Mouse (Mus musculus): ENCODE results near the gene Tsc1.

The Tsc1 gene

DNA sequence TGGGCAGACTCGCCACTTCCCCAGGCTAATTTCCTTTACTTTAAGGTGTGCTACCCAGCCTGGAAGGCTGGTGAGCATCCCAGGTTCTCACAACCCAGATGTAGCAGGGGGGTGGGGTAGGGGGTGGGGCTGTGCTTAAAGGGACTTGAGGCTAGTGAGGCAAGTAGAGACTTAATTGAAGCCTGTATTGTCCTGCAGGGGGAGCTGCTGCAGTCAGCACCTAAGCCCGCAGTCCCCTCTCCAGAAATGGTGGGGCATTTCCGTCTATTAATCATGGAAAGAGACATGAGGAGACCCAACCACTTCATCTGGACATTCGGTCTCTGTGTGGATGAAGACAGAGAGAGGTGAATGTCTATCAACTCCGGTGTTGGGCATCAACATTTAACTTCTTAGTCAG is 24.7 kb upstream of the Tsc1 start:
- DNase-seq (ENCODE audit: low read depth, low spot score): no peak

DNA sequence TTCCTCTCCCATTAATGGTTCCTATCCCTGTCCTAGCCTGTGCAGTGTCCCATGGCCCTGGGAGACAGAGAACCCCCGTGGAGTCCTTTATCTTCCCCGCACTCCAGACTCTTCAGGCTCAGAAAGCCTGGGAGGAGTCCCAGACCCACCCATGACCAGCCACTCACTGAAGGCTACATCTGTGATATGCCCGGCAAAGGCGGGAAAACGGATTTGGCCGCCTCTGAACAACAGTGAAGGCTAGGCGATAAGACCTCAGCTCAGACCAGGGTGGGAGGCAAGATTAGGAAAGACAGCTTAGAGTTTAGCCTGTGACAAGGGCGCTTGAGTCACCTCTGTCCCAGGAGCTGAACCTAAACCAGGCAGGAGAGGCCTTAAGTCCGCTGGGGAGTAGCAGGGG is 24.2 kb upstream of the Tsc1 start:
- DNase-seq (ENCODE audit: low read depth, low spot score): no peak

DNA sequence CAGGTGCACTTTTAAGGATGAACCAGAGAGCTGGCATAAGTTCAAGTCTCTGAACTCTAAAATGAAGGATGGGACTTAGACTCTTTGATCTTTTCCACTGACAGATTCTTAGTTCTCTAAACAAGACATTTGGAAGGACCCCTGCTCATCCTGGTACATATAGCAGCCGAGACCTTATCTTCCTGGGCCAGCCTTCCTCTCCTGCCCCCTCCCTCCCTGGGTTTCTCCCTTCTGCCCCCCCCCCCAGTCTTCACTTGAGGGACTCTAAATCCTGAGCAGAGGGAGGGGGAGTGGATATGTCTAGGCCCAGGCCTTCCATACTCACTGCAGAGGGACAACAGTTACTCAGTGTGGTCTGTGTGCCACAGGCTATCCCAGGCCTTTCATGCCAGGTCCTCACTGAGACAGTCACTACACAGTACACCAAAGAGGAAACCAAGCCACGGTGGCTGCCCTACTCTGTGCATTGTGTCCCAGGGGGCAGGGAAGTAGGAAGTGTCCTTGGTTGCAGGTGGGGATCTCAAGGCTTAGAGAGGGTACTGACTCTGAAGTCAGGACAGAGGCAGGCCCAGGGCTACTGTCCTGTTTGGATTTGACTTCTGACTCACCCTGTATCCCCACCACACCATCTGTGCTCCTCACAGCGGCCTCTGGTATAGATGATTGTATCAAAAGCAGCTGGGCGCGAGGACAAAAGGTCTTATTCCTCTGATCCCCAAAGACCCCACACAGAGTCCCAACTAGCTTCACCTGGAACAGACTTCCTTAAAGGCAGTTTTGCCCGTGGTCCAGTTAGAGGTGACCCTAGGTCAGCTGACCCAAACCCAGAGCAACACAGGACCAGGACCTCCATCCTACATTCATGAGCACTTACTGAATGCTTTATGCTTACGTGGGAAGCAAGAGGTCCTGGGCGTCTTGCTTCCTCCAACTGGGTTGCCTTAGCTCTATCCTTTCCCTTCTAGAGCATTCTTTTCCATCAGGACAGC is 23.2 kb upstream of the Tsc1 start:
- DNase-seq (ENCODE audit: low read depth, low spot score): no peak

DNA sequence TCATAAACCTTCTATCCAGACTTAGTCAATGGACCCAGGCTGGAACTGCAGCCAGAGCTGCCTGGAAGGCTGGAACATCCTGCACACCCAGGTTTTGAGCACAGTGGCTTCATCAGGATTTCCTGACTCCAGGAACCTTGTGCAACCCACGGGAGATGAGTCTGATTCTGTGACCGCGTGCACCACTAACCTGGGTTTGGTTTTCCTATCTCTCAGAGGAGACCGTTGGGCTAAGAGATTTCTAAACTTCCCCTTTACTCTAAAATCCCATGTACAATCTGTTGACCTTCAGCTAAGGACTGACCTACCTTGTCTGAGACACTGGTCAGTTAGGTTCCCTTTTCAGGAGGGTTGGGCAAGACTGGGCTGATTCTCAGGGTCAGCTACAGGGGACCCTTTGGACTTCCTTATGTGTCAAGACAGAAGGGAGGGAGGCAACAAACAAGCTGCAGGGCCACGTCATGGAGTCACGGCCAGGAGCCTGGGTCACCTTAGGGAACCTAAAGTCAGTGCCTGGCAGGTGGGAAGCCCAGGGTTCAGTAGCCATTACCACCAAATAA is 22.2 kb upstream of the Tsc1 start:
- no peak for DNase-seq (ENCODE audit: low read depth, low spot score)

DNA sequence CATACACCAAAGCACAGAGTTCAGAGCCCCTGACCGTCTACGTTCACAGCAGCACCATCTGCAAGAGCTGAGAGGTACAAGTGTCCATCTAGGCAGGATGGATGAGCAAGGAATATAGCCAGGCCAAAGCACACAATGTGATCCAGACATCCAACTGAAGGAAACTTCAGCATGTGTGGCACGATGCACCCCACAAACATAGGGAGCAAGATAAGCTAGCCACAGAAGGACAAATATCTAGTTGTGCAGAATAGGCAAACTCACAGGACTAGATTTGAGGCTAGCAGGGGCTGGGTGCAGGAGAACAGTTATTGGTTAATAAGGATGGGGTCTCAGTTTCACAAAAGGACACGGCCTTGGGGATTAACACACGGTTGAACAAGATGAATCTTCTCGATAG is 21.7 kb upstream of the Tsc1 start:
- DNase-seq (ENCODE audit: low read depth, low spot score): no peak

DNA sequence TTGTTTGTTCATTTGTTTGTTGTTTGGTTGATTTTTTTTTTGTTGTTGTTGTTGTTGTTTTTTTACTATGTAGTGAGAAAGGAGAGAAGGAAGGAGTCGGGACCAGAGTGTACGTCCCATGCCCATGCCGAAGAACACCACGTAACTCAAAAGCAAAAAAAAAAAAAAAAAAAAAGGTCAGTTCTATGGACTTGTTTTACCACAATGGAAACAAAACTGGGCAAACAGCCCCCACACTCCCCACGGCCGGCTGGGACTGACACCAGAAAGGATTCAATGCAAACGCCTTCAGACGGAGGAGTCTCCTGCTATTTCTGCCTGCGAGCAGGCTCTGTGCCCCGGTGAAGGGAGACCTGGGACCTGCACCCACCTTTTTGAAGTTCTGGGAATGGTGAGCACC is 20.5 kb upstream of the Tsc1 start:
- DNase-seq (ENCODE audit: low read depth, low spot score): no peak

DNA sequence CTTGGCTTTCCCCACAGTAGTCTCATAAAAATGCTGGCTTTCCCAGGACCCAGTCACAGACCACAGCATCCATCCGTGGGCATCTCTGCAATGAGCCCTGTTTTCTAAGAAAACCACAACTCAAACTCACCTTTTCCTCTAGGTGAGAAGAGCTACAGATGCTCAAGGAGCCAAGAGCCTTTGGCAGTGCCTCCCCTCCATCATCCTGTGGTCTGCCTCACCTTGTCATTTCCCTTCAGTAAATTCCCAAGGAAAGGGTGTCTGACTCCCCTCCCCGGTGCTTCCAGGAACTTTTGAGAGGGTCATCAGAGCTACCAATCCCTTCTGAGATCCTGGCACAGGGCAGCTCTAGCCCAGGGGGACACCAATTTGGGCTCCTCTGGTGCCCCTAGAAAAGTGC is 19.9 kb upstream of the Tsc1 start:
- DNase-seq (ENCODE audit: low read depth, low spot score): no peak

DNA sequence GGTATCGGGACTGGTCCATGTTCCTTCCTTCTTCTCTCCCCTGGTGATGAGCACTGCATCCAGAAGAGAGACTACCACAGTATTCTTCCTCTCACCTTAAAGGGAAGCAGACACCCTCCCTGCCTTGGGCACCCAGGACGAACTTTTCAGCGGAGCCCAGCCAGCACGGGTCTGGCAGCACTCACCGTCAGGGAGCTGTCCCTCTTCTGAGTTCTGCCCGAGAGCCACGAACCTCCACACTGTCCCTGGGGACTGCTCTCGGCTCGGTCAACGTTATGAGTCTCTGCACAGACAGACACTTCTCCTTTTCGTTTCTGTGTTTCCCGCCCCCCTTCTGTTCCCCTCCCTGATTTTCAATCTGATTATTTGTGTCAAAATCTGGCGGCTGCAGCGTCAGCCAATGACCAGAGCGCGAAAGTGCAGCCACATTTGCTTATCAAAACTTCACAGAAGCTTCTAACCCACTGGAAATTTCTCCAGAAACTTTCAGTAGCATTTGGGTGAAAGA is 19.3 kb upstream of the Tsc1 start, which contains the start of gene Gfi1b:
TSS of gene Gfi1b (minus strand) at position 319 of the 508 bp plus-strand sequence.
- peak; percentile 32 for DNase-seq (ENCODE audit: low read depth, low spot score)

DNA sequence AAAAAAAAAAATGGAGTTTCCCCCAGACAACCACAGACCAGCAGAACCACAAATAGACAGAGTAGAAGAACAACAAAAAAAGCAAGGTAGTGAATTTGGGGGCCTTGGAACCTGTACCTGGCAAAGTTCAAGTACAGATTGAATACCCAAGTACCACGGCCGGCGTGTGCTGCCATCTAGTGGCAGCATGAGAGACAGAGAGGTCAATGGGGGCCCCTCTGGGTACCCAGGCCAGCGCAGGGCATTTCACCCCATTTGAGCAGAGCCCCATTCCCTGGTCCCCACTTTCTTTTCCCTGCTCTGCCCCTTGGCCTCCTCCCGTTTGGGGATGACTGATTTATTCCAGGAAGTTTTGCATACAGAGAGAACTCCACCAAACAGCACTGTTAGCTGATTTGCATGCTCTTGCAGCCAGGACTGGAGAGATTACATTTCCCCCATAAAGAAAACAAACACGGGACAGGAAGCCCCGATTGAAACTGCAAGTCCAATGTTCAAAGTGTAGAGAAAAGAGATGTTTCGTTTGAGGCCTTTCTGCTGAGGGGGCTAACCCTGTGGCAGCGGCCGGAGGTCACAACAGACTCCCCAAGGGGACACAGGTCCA is 18.4 kb upstream of the Tsc1 start:
- peak; percentile 49 for DNase-seq (ENCODE audit: low read depth, low spot score)

DNA sequence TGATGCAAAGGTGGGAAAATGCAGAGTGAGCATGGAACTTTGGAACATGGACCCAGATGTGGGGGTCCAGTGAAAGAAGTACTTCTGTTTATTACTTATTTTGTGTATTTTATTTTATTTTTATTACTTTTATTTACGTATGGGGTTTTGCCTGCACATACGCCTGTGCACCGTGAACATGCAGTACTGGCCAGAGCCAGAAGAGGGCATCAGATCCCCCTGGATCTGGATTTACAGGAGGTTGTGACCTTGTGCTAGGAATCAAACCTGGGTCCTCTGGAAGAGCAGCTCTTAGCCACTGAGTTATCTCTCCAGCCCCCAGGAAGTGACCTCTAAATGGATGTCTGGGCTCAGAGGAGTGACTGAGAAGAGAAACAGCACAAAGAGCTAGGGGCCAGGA is 16.2 kb upstream of the Tsc1 start:
- no peak for DNase-seq (ENCODE audit: low read depth, low spot score)

DNA sequence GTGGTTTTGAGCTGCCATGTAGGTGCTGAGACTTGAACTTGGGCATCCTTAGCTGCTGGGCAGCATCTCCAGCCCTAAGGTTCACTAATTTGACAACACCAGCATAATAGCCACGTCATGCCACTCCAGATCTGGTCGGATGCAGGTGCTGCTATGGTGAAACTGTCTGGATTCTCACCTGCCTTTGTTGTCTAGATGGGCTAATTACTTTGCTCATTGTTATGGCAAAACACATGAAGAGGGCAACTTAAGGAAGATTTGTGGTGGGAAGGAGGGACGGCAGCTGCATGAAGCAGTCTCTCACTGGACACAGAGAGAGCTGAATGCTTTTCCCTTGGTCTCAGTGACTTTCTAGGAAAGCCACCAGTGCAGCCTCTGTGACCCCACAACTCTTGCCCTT is 15.0 kb upstream of the Tsc1 start:
- DNase-seq (ENCODE audit: low read depth, low spot score): no peak

DNA sequence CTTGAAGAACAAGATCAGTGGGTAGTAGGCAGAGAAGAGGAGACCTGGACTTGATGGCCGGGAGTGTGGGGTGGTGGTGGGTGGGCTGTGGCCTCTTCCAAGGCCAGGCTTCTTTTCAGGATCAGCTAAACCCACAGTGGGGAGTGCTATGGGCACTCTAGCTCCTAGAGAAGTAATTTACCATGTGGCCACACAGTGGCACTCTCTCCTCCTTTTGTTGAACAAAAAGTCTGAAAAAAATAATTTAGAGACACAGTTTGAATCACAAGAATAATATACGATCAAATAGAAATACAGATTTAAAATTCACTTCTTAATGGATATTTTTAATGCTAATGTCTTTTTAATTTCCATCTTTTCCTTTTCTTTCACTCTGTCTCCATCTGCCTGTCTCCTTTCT is 13.0 kb upstream of the Tsc1 start:
- DNase-seq (ENCODE audit: low read depth, low spot score): no peak

DNA sequence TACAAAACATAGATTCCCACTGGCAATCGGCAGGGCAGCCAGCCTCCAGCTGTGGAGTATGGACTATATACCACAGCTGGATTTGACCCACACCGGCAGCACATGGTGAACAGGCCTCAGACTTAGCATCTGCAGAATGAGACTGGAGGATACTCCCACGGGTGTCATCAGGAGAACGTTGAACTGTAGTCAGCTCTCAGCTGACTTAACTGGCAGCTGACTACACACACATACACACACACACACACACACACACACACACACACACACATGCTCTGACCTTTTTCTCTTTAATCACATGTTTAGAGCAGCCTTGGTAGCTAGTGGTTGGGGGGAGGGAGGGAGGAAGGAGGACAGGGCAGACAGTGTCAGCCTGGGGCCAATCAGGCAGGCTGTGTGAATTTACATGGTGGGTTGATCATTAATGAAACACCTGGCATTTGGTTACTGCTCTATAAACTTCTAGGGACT is 11.1 kb upstream of the Tsc1 start:
- DNase-seq (ENCODE audit: low read depth, low spot score): peak; percentile 58

DNA sequence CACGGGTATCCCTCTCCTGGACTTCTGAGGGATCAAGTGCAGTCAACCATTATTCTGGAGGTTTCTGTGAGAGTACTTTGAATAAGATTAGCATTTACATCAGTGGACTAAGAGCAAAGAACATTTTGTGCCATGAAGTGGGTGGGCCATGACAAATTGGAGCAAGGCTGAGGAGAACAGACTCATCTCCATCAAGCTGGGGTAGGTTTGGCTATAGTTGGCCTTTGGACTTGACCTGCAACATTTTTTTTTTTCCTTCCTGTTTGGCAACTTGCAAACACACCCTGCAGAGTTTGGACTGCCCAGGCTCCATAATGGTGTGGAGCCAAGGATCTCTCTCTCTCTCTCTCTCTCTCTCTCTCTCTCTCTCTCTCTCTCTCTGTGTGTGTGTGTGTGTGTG is 8.4 kb upstream of the Tsc1 start:
- no peak for DNase-seq (ENCODE audit: low read depth, low spot score)

DNA sequence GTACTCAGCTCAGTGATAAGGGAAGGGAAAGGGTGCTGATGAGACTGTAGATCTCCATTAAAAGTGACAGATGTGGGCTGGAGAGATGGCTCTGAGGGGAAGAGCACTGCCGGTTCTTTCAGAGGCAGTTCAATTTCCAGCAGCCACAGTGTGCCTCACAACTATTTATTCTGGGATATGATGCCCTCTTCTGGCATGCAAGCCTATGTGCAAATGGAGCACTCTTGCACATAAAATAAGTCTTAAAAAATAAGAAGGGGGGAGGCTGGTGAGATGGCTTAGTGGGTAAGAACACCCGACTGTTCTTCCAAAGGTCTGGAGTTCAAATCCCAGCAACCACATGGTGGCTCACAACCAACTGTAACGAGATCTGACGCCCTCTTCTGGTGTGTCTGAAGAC is 7.9 kb upstream of the Tsc1 start:
- DNase-seq (ENCODE audit: low read depth, low spot score): no peak

DNA sequence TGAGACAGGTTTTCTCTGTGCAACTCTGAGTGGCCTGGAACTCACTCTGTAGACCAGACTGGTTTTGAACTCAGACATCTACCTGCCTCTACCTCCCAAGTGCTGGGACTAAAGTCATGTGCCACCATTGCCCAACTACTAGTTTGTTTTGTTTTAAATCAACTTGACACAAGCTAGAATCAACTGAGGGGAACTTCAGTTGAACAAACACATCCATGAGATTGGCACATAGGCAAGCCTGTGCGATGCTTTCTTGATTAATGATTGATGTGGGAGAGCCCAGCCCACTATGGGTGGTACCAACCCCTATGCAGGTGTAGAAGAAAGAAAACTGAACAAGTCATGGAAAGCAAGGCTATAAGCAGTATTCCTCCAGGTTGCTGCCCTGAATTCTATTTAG is 5.8 kb upstream of the Tsc1 start:
- DNase-seq (ENCODE audit: low read depth, low spot score): no peak

DNA sequence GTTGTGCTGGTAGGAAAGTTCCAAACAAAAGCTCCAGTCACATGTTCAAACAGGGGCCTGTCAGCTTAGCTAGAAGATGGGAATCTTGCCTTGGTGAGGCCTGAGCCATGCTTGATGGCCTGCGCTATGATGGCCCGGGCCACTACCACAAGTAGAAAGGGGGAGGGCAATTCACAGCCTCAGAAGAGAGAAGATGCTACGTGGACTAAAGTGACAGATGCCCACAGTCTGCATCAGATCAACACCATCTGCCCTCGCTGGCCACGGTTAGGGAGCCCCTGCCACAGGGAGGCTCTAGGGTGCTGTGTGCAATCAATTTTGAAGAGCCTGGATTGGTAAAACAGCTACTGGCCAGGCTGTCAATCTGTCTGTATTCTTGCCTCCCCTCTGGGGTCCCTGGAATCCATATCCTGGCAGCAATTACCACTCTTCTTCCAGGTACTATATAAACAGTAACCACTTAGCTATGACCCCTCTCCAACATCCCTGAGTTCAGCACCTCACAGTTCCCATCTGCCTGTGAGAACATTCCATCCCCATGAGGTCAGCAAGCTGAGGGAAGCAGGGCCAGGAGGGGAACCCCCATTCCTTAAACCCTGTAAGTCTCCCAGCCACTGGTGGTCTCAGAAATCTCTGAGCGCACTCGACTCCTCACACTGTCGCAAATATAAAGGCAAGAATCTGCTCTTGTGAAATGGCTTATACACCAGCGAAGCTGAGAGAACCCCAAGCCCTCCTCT is 3.8 kb upstream of the Tsc1 start:
- peak; percentile 12 for DNase-seq (ENCODE audit: low read depth, low spot score)

DNA sequence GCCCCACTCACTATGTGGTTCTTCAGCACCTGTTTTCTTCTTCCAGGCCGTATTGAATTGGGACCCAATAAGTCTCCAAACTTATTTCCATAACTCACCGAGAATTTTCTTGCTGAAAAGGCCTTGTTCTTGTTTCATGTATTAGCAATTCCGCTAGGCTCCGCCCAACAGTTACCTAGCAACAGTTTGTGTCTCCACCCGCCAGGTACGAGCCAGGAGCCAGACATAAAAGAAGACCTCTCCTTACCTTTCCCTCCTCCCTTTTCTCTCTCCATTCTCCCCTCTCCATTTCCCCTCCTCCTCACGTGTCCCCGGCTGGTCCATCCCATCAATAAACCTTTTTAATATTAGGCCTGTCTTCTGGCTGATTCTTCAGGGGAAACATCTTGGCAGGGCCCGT is 2.7 kb upstream of the Tsc1 start:
- DNase-seq (ENCODE audit: low read depth, low spot score): no peak

DNA sequence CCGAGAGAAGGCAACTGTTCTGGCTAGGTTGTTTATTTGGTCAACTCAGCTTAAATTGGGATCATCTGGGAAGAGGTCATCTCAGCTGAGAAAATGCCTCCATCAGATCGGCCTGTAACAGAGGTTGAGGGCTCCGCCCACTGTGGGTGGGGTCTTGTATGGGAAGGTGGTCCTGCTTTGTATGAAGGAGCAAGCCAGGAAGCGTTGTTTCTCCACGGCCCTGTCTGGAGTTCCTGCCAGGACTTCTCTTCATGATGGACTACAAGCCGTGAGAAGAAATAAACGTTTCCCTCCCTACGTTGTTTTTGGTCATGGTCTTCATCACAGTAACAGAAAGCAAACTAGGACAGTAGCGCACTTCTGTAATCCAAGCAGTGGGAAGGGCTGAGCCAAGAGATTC is 2.1 kb upstream of the Tsc1 start:
- peak; percentile 55 for DNase-seq (ENCODE audit: low read depth, low spot score)

DNA sequence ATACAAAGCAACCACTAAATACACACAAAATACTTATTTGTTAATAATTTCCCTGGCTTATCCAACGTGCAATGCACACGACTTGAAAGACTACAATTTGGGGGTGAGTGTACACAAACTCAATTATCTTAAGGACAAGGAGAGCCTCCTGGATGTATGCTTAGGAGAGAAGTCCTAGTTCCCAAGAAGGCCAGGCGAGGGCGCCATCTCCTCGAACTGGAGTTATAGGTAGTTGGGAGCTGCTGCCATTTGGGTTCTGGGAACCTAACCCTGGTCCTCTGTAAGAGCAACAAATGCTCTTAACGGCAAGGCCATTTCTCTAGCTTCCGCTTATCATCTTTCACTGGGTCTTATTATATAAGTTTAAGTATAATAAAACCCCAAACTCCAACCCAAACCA is 1.2 kb upstream of the Tsc1 start:
- DNase-seq (ENCODE audit: low read depth, low spot score): peak; percentile 25

DNA sequence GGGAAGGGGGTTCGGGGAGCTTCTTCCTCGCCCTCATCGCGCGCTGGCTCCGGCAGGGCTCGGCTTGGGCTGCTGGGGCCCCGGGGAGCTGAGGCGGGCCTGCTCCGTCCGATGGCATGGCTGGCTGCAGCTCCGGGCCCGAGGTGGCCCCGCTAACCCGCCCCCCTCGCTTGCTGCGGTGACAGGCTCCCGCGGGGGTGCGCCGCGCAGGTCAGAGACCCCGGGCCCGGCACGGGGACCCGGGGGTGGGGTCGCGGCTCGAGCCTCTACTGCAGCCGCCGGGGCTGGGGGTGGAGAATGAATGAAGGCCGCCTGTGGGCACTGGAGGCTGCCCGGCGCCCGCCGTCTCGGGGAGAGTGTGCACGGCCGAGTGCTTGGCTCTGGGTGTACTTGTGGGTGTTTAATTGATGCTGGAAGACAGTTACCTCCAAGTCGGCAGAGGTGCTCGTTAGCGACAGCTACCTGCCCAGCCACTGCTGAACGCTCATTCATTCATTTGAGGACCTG is 460 bp downstream of the Tsc1 start:
- DNase-seq (ENCODE audit: low read depth, low spot score): peak; percentile 10

DNA sequence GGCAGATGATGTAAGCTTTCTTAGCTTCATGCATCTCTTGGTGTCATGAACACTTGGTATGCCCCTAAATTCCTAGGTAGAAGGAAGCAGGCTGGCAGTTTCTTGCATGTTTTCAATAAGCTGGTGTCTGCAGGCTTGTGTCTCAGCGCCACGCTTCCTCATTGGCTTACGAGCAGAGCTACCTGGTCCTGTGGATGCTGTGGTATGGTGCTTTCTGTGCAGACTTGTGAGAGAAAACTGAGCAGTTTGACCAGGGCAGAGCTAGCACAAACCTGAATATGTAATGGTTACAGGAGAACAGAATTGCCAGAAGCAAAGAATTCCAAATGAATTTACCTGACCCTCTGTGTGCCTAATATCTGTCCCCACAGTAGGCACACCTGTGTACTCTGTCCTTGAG is 2.1 kb downstream of the Tsc1 start:
- DNase-seq (ENCODE audit: low read depth, low spot score): no peak
